Mouse (Mus musculus) heart, postnatal 0 days (tissue): Measurements from ENCODE around the gene Tbc1d23.

Source experiments
- CTCF ChIP-seq: IDR thresholded peaks from 2 replicates; pipeline ENCODE4 v1.5.1; 2016; ENCODE audit warnings: antibody characterized with exemption, control low read depth, low read depth
- EP300 ChIP-seq: IDR thresholded peaks from 2 replicates; pipeline ENCODE4 v1.6.1; 2016; ENCODE audit warnings: antibody characterized with exemption, low read depth

GRCm38 (mm10) chr16:57231089-57231936 is at the start of gene Tbc1d23:
- TF ChIP-seq CTCF (no peak), EP300 (no peak)
